Mouse (Mus musculus) neural tube, postnatal 0 days (tissue): ENCODE measurements around the gene Btbd11. TPM values are rescaled to one million over a fixed set of nuclear protein-coding genes. Genes with fewer than 3 reads are reported as not detected.

Source experiments
- polyA plus RNA-seq: library from polyadenylated mRNA; unstranded; fragments of >200 nt; fragmentation: Nextera tagmentation; extraction: Ambion mirVana; gene quantifications from 2 replicates; pipeline ENCODE4 v1.2.1, GENCODE M21; 2015

Gene Btbd11
- 29.9 and 30.0 TPM in 2 replicates for polyA plus RNA-seq

GRCm38 (mm10) chr10:85386605-85387218, at the start of gene Btbd11:
Gene Btbd11 (plus strand): TSS chr10:85386814.

Other genes with a start within 250 kb of the Btbd11 start
- gene Cry1, start 201.8 kb upstream of the Btbd11 start, polyA plus RNA-seq: 28.3 and 29.7 TPM in 2 replicates